Mouse (Mus musculus) MEL (cell line): ENCODE measurements around the gene Gen1. TPM values are rescaled to one million over a fixed set of nuclear protein-coding genes. Genes with fewer than 3 reads are reported as not detected.

Experiments
- DNase-seq: peaks from one replicate; pipeline ENCODE4 v3.0.0; 2011; ENCODE audit warnings: low read depth, low spot score
- H3K27ac ChIP-seq: 2 replicates; pipeline ENCODE4 v1.5.1; 2012; ENCODE audit warnings: low read depth, mild to moderate bottlenecking, control low read depth, low read length, moderate library complexity; ENCODE audit not compliant: control insufficient read depth
- H3K27me3 ChIP-seq, 2 experiments: fragments of 150-350 bp in 1 of 2; sonication (generic) in 1 of 2; 2 replicates each; pipeline ENCODE4 v1.6.1; 2012; ENCODE audit warnings: low read length in 2 of 2, mild to moderate bottlenecking in 2 of 2, improper control_type of control experiment in 1 of 2, moderate library complexity in 1 of 2; ENCODE audit not compliant: insufficient read depth in 2 of 2, control insufficient read depth in 1 of 2
- H3K36me3 ChIP-seq, 2 experiments: 2 replicates each; pipeline ENCODE4 v1.6.1; 2012 to 2014; ENCODE audit warnings: low read length in 2 of 2, improper control_type of control experiment in 1 of 2, inconsistent platforms in 1 of 2, mild to moderate bottlenecking in 1 of 2; ENCODE audit not compliant: insufficient read depth in 2 of 2, control insufficient read depth in 1 of 2
- H3K4me1 ChIP-seq, 2 experiments: fragments of 150-350 bp in 1 of 2; sonication (generic) in 1 of 2; 2 replicates each; pipeline ENCODE4 v1.6.1; 2012; ENCODE audit warnings: low read length in 2 of 2, improper control_type of control experiment in 1 of 2, mild to moderate bottlenecking in 1 of 2; ENCODE audit not compliant: insufficient read depth in 2 of 2, control insufficient read depth in 1 of 2
- H3K4me3 ChIP-seq, 2 experiments: fragments of 150-350 bp in 1 of 2; sonication (generic) in 1 of 2; 2 replicates each; pipeline ENCODE4 v1.5.1; 2012; ENCODE audit warnings: low read depth in 2 of 2, low read length in 2 of 2, mild to moderate bottlenecking in 2 of 2, moderate library complexity in 2 of 2, control low read depth in 1 of 2, improper control_type of control experiment in 1 of 2; ENCODE audit not compliant: control insufficient read depth in 1 of 2, insufficient read depth in 1 of 2
- H3K79me2 ChIP-seq: 2 replicates; pipeline ENCODE4 v1.6.1; 2012; ENCODE audit warnings: mild to moderate bottlenecking, low read length, moderate library complexity; ENCODE audit not compliant: control insufficient read depth, poor library complexity, insufficient read depth
- H3K9ac ChIP-seq: 2 replicates; pipeline ENCODE4 v1.6.1; 2012; ENCODE audit warnings: low read depth, mild to moderate bottlenecking, control low read depth, low read length, moderate library complexity; ENCODE audit not compliant: control insufficient read depth, poor library complexity, severe bottlenecking
- H3K9me3 ChIP-seq: fragments of 150-350 bp; sonication (generic); replicated peaks from 2 replicates; pipeline ENCODE4 v1.6.1; 2012; ENCODE audit warnings: mild to moderate bottlenecking, low read length, improper control_type of control experiment, moderate library complexity; ENCODE audit not compliant: insufficient read depth
- BHLHE40 ChIP-seq: IDR thresholded peaks from 2 replicates; pipeline ENCODE4 v1.6.1; 2012; ENCODE audit warnings: low read depth, mild to moderate bottlenecking, inconsistent platforms, low read length, improper control_type of control experiment, borderline replicate concordance
- CHD1 ChIP-seq: IDR thresholded peaks from 2 replicates; pipeline ENCODE4 v1.6.1; 2012; ENCODE audit warnings: low read depth, mild to moderate bottlenecking, inconsistent platforms, low read length, improper control_type of control experiment
- CTCF ChIP-seq, 3 experiments: IDR thresholded peaks in 2 of 3; conservative IDR thresholded peaks in 1 of 3; 2 replicates each; pipeline ENCODE4 v1.5.1; 2011 to 2012; ENCODE audit warnings: low read length in 3 of 3, low read depth in 2 of 3, mild to moderate bottlenecking in 2 of 3, improper control_type of control experiment in 1 of 3, inconsistent platforms in 1 of 3, mixed read lengths in 1 of 3, moderate library complexity in 1 of 3; ENCODE audit not compliant: control insufficient read depth in 1 of 3, insufficient read depth in 1 of 3, poor library complexity in 1 of 3, severe bottlenecking in 1 of 3
- EP300 ChIP-seq, 2 experiments: IDR thresholded peaks; 2 replicates each; pipeline ENCODE4 v1.6.1; 2011; ENCODE audit warnings: improper control_type of control experiment in 2 of 2, low read length in 2 of 2, low read depth in 1 of 2, mild to moderate bottlenecking in 1 of 2
- ETS1 ChIP-seq: IDR thresholded peaks from 2 replicates; pipeline ENCODE4 v1.6.1; 2012; ENCODE audit warnings: low read depth, mild to moderate bottlenecking, inconsistent platforms, low read length, improper control_type of control experiment, moderate library complexity
- GATA1 ChIP-seq: IDR thresholded peaks from 2 replicates; pipeline ENCODE4 v1.6.1; 2011; ENCODE audit warnings: low read depth, low read length, improper control_type of control experiment
- HCFC1 ChIP-seq: IDR thresholded peaks from 2 replicates; pipeline ENCODE4 v1.6.1; 2012; ENCODE audit warnings: low read depth, mild to moderate bottlenecking, inconsistent platforms, low read length, improper control_type of control experiment, moderate library complexity
- KAT2A ChIP-seq: conservative IDR thresholded peaks from 2 replicates; pipeline ENCODE4 v1.6.1; 2012; ENCODE audit warnings: low read depth, low read length, improper control_type of control experiment, inconsistent platforms
- MAX ChIP-seq: IDR thresholded peaks from 2 replicates; pipeline ENCODE4 v1.6.1; 2011; ENCODE audit warnings: low read length, improper control_type of control experiment
- MAZ ChIP-seq: IDR thresholded peaks from 2 replicates; pipeline ENCODE4 v1.6.1; 2012; ENCODE audit warnings: low read depth, mild to moderate bottlenecking, inconsistent platforms, low read length, improper control_type of control experiment
- MEF2A ChIP-seq: IDR thresholded peaks from 2 replicates; pipeline ENCODE4 v1.6.1; 2014; ENCODE audit warnings: low read depth, mild to moderate bottlenecking, inconsistent platforms, low read length, improper control_type of control experiment; ENCODE audit not compliant: poor library complexity, insufficient replicate concordance, severe bottlenecking; ENCODE audit errors: extremely low read depth
- MYC ChIP-seq: IDR thresholded peaks from 2 replicates; pipeline ENCODE4 v1.6.1; 2011; ENCODE audit warnings: low read depth, mild to moderate bottlenecking, low read length, improper control_type of control experiment, moderate library complexity
- NELFE ChIP-seq: IDR thresholded peaks from 2 replicates; pipeline ENCODE4 v1.6.1; 2011; ENCODE audit warnings: low read depth, low read length, improper control_type of control experiment
- NRF1 ChIP-seq: IDR thresholded peaks from 2 replicates; pipeline ENCODE4 v1.6.1; 2014; ENCODE audit warnings: low read depth, mild to moderate bottlenecking, inconsistent platforms, low read length, improper control_type of control experiment, moderate library complexity; ENCODE audit not compliant: poor library complexity, insufficient read depth, severe bottlenecking
- POLR2AphosphoS2 ChIP-seq: IDR thresholded peaks from 2 replicates; pipeline ENCODE4 v1.6.1; 2011; ENCODE audit warnings: low read length, improper control_type of control experiment
- POLR2AphosphoS5 ChIP-seq: IDR thresholded peaks from 2 replicates; pipeline ENCODE4 v1.6.1; 2012; ENCODE audit warnings: low read depth, borderline replicate concordance, mild to moderate bottlenecking, inconsistent platforms, low read length, moderate library complexity, mixed read lengths
- RAD21 ChIP-seq: IDR thresholded peaks from 2 replicates; pipeline ENCODE4 v1.6.1; 2011; ENCODE audit warnings: mild to moderate bottlenecking, low read depth, low read length, improper control_type of control experiment
- SIN3A ChIP-seq: IDR thresholded peaks from 2 replicates; pipeline ENCODE4 v1.6.1; 2012; ENCODE audit warnings: low read length, improper control_type of control experiment, inconsistent platforms
- SMC3 ChIP-seq: IDR thresholded peaks from 2 replicates; pipeline ENCODE4 v1.6.1; 2011; ENCODE audit warnings: low read depth, low read length, improper control_type of control experiment
- TBP ChIP-seq: IDR thresholded peaks from 2 replicates; pipeline ENCODE4 v1.8.0; 2011; ENCODE audit warnings: low read depth, low read length, improper control_type of control experiment
- USF1 ChIP-seq: IDR thresholded peaks from 2 replicates; pipeline ENCODE4 v1.6.1; 2014; ENCODE audit warnings: low read depth, mild to moderate bottlenecking, inconsistent platforms, low read length, improper control_type of control experiment, moderate library complexity
- ZC3H11A ChIP-seq: IDR thresholded peaks from 2 replicates; pipeline ENCODE4 v1.6.1; 2012; ENCODE audit warnings: low read depth, mild to moderate bottlenecking, inconsistent platforms, low read length, improper control_type of control experiment
- ZNF384 ChIP-seq: IDR thresholded peaks from 2 replicates; pipeline ENCODE4 v1.6.1; 2012; ENCODE audit warnings: low read depth, mild to moderate bottlenecking, inconsistent platforms, low read length, improper control_type of control experiment
- polyA plus RNA-seq, 2 experiments: library from polyadenylated mRNA; stranded (reverse) in 1 of 2; unstranded in 1 of 2; fragments of >175 nt in 1 of 2; fragments of >200 nt in 1 of 2; gene quantifications; 2 replicates each; pipeline versions ENCODE4 v1.2.1 to v1.2.4; 2012; ENCODE audit warnings: low replicate concordance in 2 of 2, low read depth in 1 of 2; ENCODE audit not compliant: insufficient read length in 2 of 2, insufficient read depth in 1 of 2, missing spikeins in 1 of 2
- total RNA-seq: library from RNA; depleted of rRNA; stranded (reverse); fragments of 300-350 nt; gene quantifications from 2 replicates; pipeline ENCODE4 v1.2.3, GENCODE M21; 2012

The Gen1 gene
- total and polyA plus RNA-seq, 3 experiments: 10.7 to 15.0 TPM; not detected in 1

DNA sequence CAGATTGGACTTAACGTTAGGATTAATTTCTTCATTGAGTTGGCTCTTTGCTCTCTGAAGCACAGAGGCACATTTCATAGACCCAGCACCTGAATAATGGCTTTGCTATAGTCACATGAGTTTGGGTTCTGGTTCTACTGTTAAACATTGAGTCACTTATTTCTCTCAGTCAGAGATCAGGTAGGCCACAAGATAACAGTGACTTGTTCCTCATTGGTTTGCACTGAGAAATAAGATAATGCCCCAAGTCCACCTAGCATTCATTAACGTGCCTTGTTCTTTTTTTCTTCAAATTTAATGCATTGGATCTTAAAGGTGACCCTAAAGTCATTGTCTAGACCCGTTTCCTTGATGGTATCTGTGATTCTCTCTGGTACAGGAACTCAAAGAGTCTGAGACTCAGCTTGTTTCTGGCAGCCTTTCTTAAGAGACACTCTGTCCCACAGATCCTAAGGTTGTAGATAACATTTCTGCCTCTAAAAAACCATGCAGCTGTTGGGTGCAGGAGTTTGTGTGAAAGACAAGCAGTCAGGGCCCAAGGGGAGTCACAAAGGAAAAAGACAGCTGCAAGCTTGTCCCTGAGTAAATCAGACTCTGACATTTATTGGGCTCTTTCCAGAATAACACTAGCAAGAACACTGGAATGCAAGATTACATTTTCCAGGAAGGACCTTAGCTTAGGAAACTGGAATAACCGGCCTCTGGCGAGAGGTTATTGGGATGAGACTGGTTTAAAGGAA is 38.9 kb downstream of the Gen1 start:
- no peaks in the 10 kb centered on the region for H3K9me3 ChIP-seq
- peaks cover 0 to 18% of the 10 kb centered on the region in 2 experiments; a peak in 2 of 4 replicates for H3K36me3 ChIP-seq
- no peak overlapping the region for H3K27ac ChIP-seq
- H3K4me3 ChIP-seq: no peak overlapping the region
- H3K4me1 ChIP-seq: peaks cover 5 to 16% of the 10 kb centered on the region in 2 experiments; a peak in 3 of 4 replicates
- H3K27me3 ChIP-seq: no peaks in the 10 kb centered on the region
- TF ChIP-seq USF1 (no peak), NELFE (no peak), RAD21 (no peak), EP300 (IDR thresholded peaks at IDR 0.05; ENCODE audit: low read depth in 1 of 2, low read length in 2 of 2) (peak; percentile 35 to 69; a peak in 3 of 4 replicates), GATA1 (peak; percentile 52; the same call in 1 of the 2 replicates), BHLHE40 (no peak), CTCF (IDR thresholded peaks at IDR 0.05 in 2 of 3, conservative IDR thresholded peaks at IDR 0.05 in 1 of 3; ENCODE audit: control insufficient read depth in 1 of 3, insufficient read depth in 1 of 3, low read depth in 2 of 3, low read length in 3 of 3, poor library complexity in 1 of 3, severe bottlenecking in 1 of 3) (no peak), HCFC1 (no peak), NRF1 (no peak), MYC (no peak), KAT2A (no peak), MAZ (no peak), MAX (no peak), ZNF384 (no peak)
- no peaks in the 10 kb centered on the region for H3K79me2 ChIP-seq
- DNase-seq: peak; percentile 25
- H3K9ac ChIP-seq: no peak overlapping the region

DNA sequence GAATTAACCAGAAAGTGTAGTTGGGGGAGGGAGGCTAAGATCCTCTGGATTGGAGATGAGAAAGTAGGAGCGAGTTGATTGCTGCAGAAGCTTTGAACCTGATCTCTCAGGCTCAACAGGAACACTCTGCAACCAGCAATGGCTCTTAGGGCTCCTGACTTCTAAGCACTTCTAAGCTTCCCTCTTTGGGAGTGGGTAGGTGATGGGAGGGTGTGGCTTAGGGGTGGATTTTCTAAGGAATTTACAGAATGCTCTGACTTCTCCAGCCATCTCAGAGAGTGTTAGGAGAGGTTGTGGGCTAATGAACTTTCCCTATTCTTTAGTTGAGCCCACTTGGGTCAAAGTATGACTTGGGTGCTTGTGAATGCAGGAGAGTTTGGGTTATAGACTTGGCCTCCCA is 39.5 kb downstream of the Gen1 start:
- H3K4me3 ChIP-seq: no peak overlapping the region
- peaks cover 0 to 18% of the 10 kb centered on the region in 2 experiments; a peak in 2 of 4 replicates for H3K36me3 ChIP-seq
- no peak overlapping the region for H3K27ac ChIP-seq
- no peaks in the 10 kb centered on the region for H3K9me3 ChIP-seq
- TF ChIP-seq CHD1 (no peak), ETS1 (no peak), TBP (no peak), NELFE (no peak), SIN3A (no peak), ZC3H11A (no peak), SMC3 (no peak), MEF2A (no peak), POLR2AphosphoS5 (no peak), POLR2AphosphoS2 (no peak), KAT2A (no peak)
- TF ChIP-seq, all 39 proteins: peak for 0
- Histone ChIP-seq H3K4me1 (peaks cover 5 to 16% of the 10 kb centered on the region in 2 experiments; a peak in 3 of 4 replicates), H3K27me3 (no peaks in the 10 kb centered on the region; a peak in 1 of 4 replicates), H3K79me2 (no peaks in the 10 kb centered on the region), H3K9ac (no peak overlapping the region)
- no peak for DNase-seq
